8 mouse cellular contexts compared by ENCODE assay signal in genomic region chr1:54924760-54925159, GRCm38 (mm10). TPM values are rescaled to one million over a fixed set of nuclear protein-coding genes. Genes with fewer than 3 reads are reported as not detected.
A peak's percentile ranks its signal among the peaks of the same experiment; 100 is the strongest.
DNase-seq lines count a peak whose midpoint lies in the region; ATAC-seq and TF ChIP-seq lines count a peak whose summit lies in the region.

No protein-coding gene starts in this region.

- no peaks in the 10 kb centered on the region for H3K79me2 ChIP-seq in MEL (ENCODE audit: control insufficient read depth, insufficient read depth, low read length, poor library complexity)

- DNase-seq in heart, adult 9 months (ENCODE audit: low spot score in 2 of 2): no peak
- DNase-seq in MEL (ENCODE audit: low read depth, low spot score): peak; percentile 11
- peak; percentile 79 for DNase-seq in midbrain, embryonic 11.5 days (ENCODE audit: low spot score, missing footprints)
- no peak for DNase-seq in right cerebral cortex, postnatal 14 days
- DNase-seq in kidney, postnatal 25 days: no peak
- no peak for DNase-seq in cerebellum, adult 8-10 months

- WGBS in heart, embryonic 11.5 days (ENCODE audit: insufficient replicate concordance): 46% methylated on average over 7 of the region's 7 CpGs
- 63% methylated on average over 7 of the region's 7 CpGs for WGBS in hindbrain, embryonic 12.5 days
- 68% methylated on average over 7 of the region's 7 CpGs for WGBS in midbrain, embryonic 11.5 days

- H3K36me3 ChIP-seq in heart, embryonic 11.5 days (ENCODE audit: control insufficient read depth, insufficient read depth, low read length): no peaks in the 10 kb centered on the region
- H3K36me3 ChIP-seq in MEL (ENCODE audit: control insufficient read depth in 1 of 2, insufficient read depth in 2 of 2, low read length in 2 of 2): peaks cover 0 to 21% of the 10 kb centered on the region in 2 experiments; a peak in 2 of 4 replicates
- no peaks in the 10 kb centered on the region for H3K36me3 ChIP-seq in hindbrain, embryonic 12.5 days
- no peaks in the 10 kb centered on the region for H3K36me3 ChIP-seq in midbrain, embryonic 11.5 days (ENCODE audit: control insufficient read depth, insufficient read depth, low read length)

- H3K4me2 ChIP-seq in heart, embryonic 11.5 days: peak overlapping the region; percentile 88
- H3K4me2 ChIP-seq in hindbrain, embryonic 12.5 days (replicated peaks): peak overlapping the region; percentile 88
- peak overlapping the region; percentile 87 for H3K4me2 ChIP-seq in midbrain, embryonic 11.5 days

- no peak for TF ChIP-seq EP300 in MEL (IDR thresholded peaks at IDR 0.05; ENCODE audit: low read depth in 1 of 2, low read length in 2 of 2)

- peak overlapping the region; percentile 91; the same call in 1 of the 2 replicates for H3K9ac ChIP-seq in heart, embryonic 11.5 days (ENCODE audit: low read depth, low read length)
- H3K9ac ChIP-seq in MEL (ENCODE audit: control insufficient read depth, low read depth, low read length, poor library complexity, severe bottlenecking): no peak overlapping the region
- H3K9ac ChIP-seq in hindbrain, embryonic 12.5 days: peak overlapping the region; percentile 90; the same call in 1 of the 2 replicates
- peak overlapping the region; percentile 87 for H3K9ac ChIP-seq in midbrain, embryonic 11.5 days (ENCODE audit: low read length)

- peaks cover 17% of the 10 kb centered on the region for H3K4me1 ChIP-seq in heart, embryonic 11.5 days (ENCODE audit: control insufficient read depth, insufficient read depth, low read length)
- H3K4me1 ChIP-seq in MEL (ENCODE audit: control insufficient read depth in 1 of 2, insufficient read depth in 2 of 2, low read length in 2 of 2): peaks cover 6 to 28% of the 10 kb centered on the region in 2 experiments; a peak in 3 of 4 replicates
- peaks cover 15% of the 10 kb centered on the region; the same call in 1 of the 2 replicates for H3K4me1 ChIP-seq in hindbrain, embryonic 12.5 days
- no peaks in the 10 kb centered on the region for H3K4me1 ChIP-seq in midbrain, embryonic 11.5 days (ENCODE audit: control insufficient read depth, insufficient read depth, low read length)

- no peaks in the 10 kb centered on the region for H3K9me3 ChIP-seq in heart, embryonic 11.5 days (replicated peaks; ENCODE audit: control insufficient read depth, low read length)
- no peaks in the 10 kb centered on the region for H3K9me3 ChIP-seq in MEL (replicated peaks; ENCODE audit: insufficient read depth, low read length)
- no peaks in the 10 kb centered on the region for H3K9me3 ChIP-seq in hindbrain, embryonic 12.5 days (replicated peaks)
- no peaks in the 10 kb centered on the region for H3K9me3 ChIP-seq in midbrain, embryonic 11.5 days (ENCODE audit: control insufficient read depth, low read length)

- TF ChIP-seq POLR2A in MEL (IDR thresholded peaks at IDR 0.05; ENCODE audit: control insufficient read depth in 1 of 2, insufficient read depth in 1 of 2, low read depth in 1 of 2, low read length in 2 of 2, poor library complexity in 1 of 2): no peak

- TF ChIP-seq CTCF in MEL (IDR thresholded peaks at IDR 0.05 in 2 of 3, conservative IDR thresholded peaks at IDR 0.05 in 1 of 3; ENCODE audit: control insufficient read depth in 1 of 3, insufficient read depth in 1 of 3, low read depth in 2 of 3, low read length in 3 of 3, poor library complexity in 1 of 3, severe bottlenecking in 1 of 3): no peak

- no peak overlapping the region for H3K27ac ChIP-seq in heart, embryonic 11.5 days (ENCODE audit: low read depth, low read length)
- H3K27ac ChIP-seq in MEL (ENCODE audit: control insufficient read depth, low read depth, low read length): no peak overlapping the region
- H3K27ac ChIP-seq in hindbrain, embryonic 12.5 days: no peak overlapping the region
- H3K27ac ChIP-seq in midbrain, embryonic 11.5 days (ENCODE audit: low read depth, low read length): no peak overlapping the region

- no peak for ATAC-seq in heart, embryonic 11.5 days (replicated peaks; ENCODE audit: insufficient number of reproducible peaks, low FRiP score, low TSS enrichment)
- ATAC-seq in hindbrain, embryonic 12.5 days (ENCODE audit: low FRiP score): no peak
- ATAC-seq in midbrain, embryonic 11.5 days (ENCODE audit: low FRiP score): no peak

- no peak for TF ChIP-seq RAD21 in MEL (IDR thresholded peaks at IDR 0.05; ENCODE audit: low read depth, low read length)

- peak overlapping the region; percentile 91 for H3K4me3 ChIP-seq in heart, embryonic 11.5 days (ENCODE audit: low read depth, low read length)
- no peak overlapping the region for H3K4me3 ChIP-seq in MEL (ENCODE audit: control insufficient read depth in 1 of 2, insufficient read depth in 1 of 2, low read depth in 2 of 2, low read length in 2 of 2)
- H3K4me3 ChIP-seq in hindbrain, embryonic 12.5 days: peak overlapping the region; percentile 82
- H3K4me3 ChIP-seq in midbrain, embryonic 11.5 days (ENCODE audit: low read depth, low read length): peak overlapping the region; percentile 70; the same call in 1 of the 2 replicates

- no peaks in the 10 kb centered on the region for H3K27me3 ChIP-seq in heart, embryonic 11.5 days (ENCODE audit: control insufficient read depth, insufficient read depth, low read length)
- H3K27me3 ChIP-seq in MEL (ENCODE audit: control insufficient read depth in 1 of 2, insufficient read depth in 2 of 2, low read length in 2 of 2): peaks cover 0 to 1% of the 10 kb centered on the region in 2 experiments; a peak in 2 of 4 replicates
- H3K27me3 ChIP-seq in hindbrain, embryonic 12.5 days: no peaks in the 10 kb centered on the region
- H3K27me3 ChIP-seq in midbrain, embryonic 11.5 days (ENCODE audit: control insufficient read depth, insufficient read depth, low read length): peaks cover 2% of the 10 kb centered on the region

TF ChIP-seq in MEL, 35 proteins besides CTCF, POLR2A, EP300 and RAD21:
- TF ChIP-seq POLR2AphosphoS5 (IDR thresholded peaks at IDR 0.05; ENCODE audit: borderline replicate concordance, low read depth, low read length): no peak
- no peak for TF ChIP-seq ETS1 (IDR thresholded peaks at IDR 0.05; ENCODE audit: low read depth, low read length)
- TF ChIP-seq HCFC1 (IDR thresholded peaks at IDR 0.05; ENCODE audit: low read depth, low read length): no peak
- TF ChIP-seq MYC (IDR thresholded peaks at IDR 0.05; ENCODE audit: low read depth, low read length): no peak
- no peak for TF ChIP-seq MAZ (IDR thresholded peaks at IDR 0.05; ENCODE audit: low read depth, low read length)
- TF ChIP-seq POLR2AphosphoS2 (IDR thresholded peaks at IDR 0.05; ENCODE audit: low read length): no peak
- no peak for TF ChIP-seq ZC3H11A (IDR thresholded peaks at IDR 0.05; ENCODE audit: low read depth, low read length)
- no peak for TF ChIP-seq E2F4 (IDR thresholded peaks at IDR 0.05; ENCODE audit: borderline replicate concordance, low read depth, low read length)

RNA-seq across cellular contexts. Expression of gene Ankrd44, which starts 1.4 kb away (rescaled TPM):
- 11.1 and 14.0 TPM in 2 replicates for polyA plus RNA-seq in heart, embryonic 11.5 days (2014; fragmentation: Nextera tagmentation; extraction: Ambion mirVana)
- 1.9 and 2.3 TPM in 2 replicates for total RNA-seq in MEL (2012; rRNA removed)
- polyA plus RNA-seq in MEL (2012; ENCODE audit: insufficient read depth in 1 of 2, insufficient read length in 2 of 2, low read depth in 1 of 2, low replicate concordance in 2 of 2, missing spikeins in 1 of 2): 1 to 10 TPM in 1 of 2 experiments, not detected in 1; 4.4 TPM
- 20.9 and 23.4 TPM in 2 replicates for polyA plus RNA-seq in hindbrain, embryonic 12.5 days (2016; fragmentation: Nextera tagmentation; extraction: Ambion mirVana)
- polyA plus RNA-seq in midbrain, embryonic 11.5 days (2014; fragmentation: Nextera tagmentation; extraction: Ambion mirVana): 10.1 and 14.0 TPM in 2 replicates

Comparison
In these comparisons a context has a peak if more than half of its experiments do, and no peak if none do; other contexts are left out.
1. H3K4me3 ChIP-seq: peak in heart, embryonic 11.5 days (single experiment), hindbrain, embryonic 12.5 days (single experiment) and midbrain, embryonic 11.5 days (single experiment); none in MEL (0 of 2).
2. DNase-seq: peak in MEL (single experiment) and midbrain, embryonic 11.5 days (single experiment); none in heart, adult 9 months (0 of 2), right cerebral cortex, postnatal 14 days (single experiment), kidney, postnatal 25 days (0 of 2) and cerebellum, adult 8-10 months (single experiment).
3. Peak in every context shown above with its lines, with median percentiles within 50 percentile points of each other: H3K4me2 ChIP-seq.